ENCODE assay signal across 10 mouse cellular contexts in the genomic region with DNA sequence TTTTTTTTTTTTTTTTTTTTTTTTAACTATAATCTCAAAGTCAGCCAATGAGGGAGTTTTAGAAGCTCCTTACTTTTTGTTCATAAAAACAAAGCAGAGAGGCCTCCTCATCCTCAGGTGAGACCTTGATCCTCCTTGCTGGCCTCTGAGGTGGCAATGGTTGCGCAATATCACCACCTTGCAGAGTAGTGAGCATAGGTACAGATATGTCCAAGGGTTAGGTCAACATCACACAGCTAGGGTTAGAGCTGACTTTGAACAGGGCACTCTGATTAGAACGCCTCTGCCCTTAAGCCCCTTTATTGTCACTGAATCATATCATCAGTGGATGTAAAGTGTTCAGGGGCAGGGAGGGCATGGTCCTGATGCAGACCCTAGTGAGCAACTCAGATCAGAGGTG.
"Had no signal": no experiment of that assay in that cellular context is flagged by ENCODE, and none has a peak within 500 bp of the region (broad histone marks: within the 10 kb centered on the region; RNA-seq: fewer than 3 reads in every experiment).

No protein-coding gene starts in this region.

- H3K27ac ChIP-seq: layer of hippocampus, adult 2 months; limb, embryonic 12.5 days; liver, embryonic 14.5 days; macrophage; midbrain, embryonic 12.5 days had no signal

- H3K9ac ChIP-seq: limb, embryonic 12.5 days; liver, embryonic 14.5 days; lung, embryonic 14.5 days; midbrain, embryonic 12.5 days had no signal

- H3K27me3 ChIP-seq: limb, embryonic 12.5 days; midbrain, embryonic 12.5 days had no signal

- H3K9me3 ChIP-seq: limb, embryonic 12.5 days; midbrain, embryonic 12.5 days had no signal

- H3K4me1 ChIP-seq: limb, embryonic 12.5 days; megakaryocyte, embryonic 14.5 days had no signal

- H3K4me2 ChIP-seq: limb, embryonic 12.5 days; midbrain, embryonic 12.5 days had no signal

- DNase-seq: kidney, adult 18-20 months; thymus, adult 2 months; thymus, postnatal 25 days had no signal

- H3K36me3 ChIP-seq: limb, embryonic 12.5 days; midbrain, embryonic 12.5 days had no signal

- H3K4me3 ChIP-seq: layer of hippocampus, adult 2 months; limb, embryonic 12.5 days; megakaryocyte, embryonic 14.5 days; midbrain, embryonic 12.5 days had no signal
